Mouse (Mus musculus): ENCODE measurements around the gene Btbd35f15.
"Not testable (repeated sequence)": the region's sequence is repeated elsewhere in the genome, so short reads cannot be mapped to it uniquely, and the experiment has no call there.

Btbd35f15 gene

DNA sequence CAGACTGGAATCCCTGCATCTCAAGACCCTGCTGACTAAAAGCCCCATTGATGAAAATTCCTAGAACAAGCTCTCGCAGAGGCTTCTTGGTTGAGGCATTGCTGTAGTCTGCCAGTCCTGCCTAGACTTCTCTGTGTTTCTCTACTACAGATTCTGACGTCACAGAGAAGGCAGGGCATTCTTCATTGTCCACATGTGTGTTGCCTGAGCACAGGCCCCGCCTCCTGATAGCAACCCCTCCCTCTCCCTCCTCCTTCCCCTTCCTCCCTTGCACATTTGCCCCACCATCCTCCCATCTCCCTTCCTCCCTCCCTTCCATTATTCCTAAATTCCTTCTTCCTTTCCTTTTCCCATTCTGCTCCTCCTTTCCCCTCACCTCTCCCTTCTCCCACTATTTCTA, at the start of gene Btbd35f15:
Btbd35f15 (minus strand) TSS at position 101 of the 400 bp plus-strand sequence.
- DNase-seq = not testable (repeated sequence)
